Mouse (Mus musculus) stomach, postnatal 0 days (tissue): ENCODE data around the gene Ppp4r4.

Experiments
- CTCF ChIP-seq: IDR thresholded peaks from 2 replicates; pipeline ENCODE4 v1.5.1; 2016; ENCODE audit warnings: antibody characterized with exemption, low read depth, mild to moderate bottlenecking, moderate library complexity
- EP300 ChIP-seq: optimal IDR thresholded peaks from 2 replicates; pipeline ENCODE3; 2016; ENCODE audit warnings: antibody characterized with exemption

DNA sequence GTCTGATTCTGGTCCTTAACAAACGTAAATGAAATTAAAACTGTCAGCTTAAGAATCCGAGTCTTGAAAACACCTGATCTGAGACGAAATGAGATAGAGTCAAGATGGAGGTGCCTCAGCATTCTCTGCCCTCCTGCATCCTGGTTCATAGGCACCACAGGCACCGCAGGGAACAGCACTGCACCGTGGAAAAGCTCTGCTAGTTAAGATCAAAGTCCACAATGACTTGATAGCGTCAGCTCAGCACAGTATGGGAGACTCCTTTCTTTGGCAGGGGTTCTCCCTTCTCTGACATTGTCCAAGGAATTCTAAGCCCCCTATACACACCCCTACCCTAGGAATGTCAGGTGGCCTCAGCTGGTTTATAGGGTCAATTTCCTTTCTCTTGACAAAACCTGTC, 37.6 kb downstream of the Ppp4r4 start:
- no peak for TF ChIP-seq CTCF
- TF ChIP-seq EP300: no peak
